Mouse (Mus musculus) right cerebral cortex, postnatal 25 days (tissue): ENCODE measurements at regions not wholly inside any gene's neighbourhood (a gene's known extent, or its start where the extent isn't known, plus 50 kb on each side); places are given as distances from the start of the nearest gene placed in this dataset.

Experiments used
- DNase-seq: peaks from one replicate; pipeline ENCODE4 v3.0.0; 2022

GRCm38 (mm10) chr15:36666566-36666965 is 341.0 kb downstream of the Zfp706 start:
- DNase-seq = no peak

DNA sequence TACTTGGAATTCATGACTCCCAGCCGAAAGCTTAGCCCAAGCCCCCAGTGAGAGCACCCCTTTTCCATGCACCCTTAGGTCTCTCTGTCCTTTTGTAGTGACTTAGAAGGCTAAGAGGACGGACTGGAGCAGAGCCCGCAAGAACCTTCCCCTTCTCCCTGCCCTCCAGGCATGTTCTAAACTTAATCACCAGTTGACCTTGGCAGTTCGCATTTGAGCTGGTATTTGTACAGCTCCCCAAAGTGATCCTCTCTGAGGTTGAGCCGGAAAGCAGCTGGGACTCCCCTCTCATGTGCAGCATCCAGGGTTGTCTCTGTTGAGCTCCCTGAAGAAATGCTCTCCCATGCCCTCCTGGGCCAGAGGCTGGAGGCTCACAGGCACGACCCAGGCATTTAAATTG is 343.2 kb downstream of the Zfp706 start:
- no peak for DNase-seq

GRCm38 (mm10) chr15:36660986-36661385 is 346.6 kb downstream of the Zfp706 start:
- no peak for DNase-seq
